Mouse (Mus musculus) olfactory bulb, adult 2 months (tissue): ENCODE results near the gene Ube2g1.

ENCODE experiments used
- CTCF ChIP-seq: fragments of 200-500 bp; IDR thresholded peaks from 2 replicates; pipeline ENCODE4 v1.5.1; 2012; ENCODE audit warnings: low read depth, mild to moderate bottlenecking, low read length, moderate library complexity; ENCODE audit not compliant: insufficient read depth
- POLR2A ChIP-seq: fragments of 200-500 bp; IDR thresholded peaks from 2 replicates; pipeline ENCODE4 v1.6.1; 2012; ENCODE audit warnings: mild to moderate bottlenecking, low read depth, low read length, moderate library complexity; ENCODE audit not compliant: insufficient read depth

DNA sequence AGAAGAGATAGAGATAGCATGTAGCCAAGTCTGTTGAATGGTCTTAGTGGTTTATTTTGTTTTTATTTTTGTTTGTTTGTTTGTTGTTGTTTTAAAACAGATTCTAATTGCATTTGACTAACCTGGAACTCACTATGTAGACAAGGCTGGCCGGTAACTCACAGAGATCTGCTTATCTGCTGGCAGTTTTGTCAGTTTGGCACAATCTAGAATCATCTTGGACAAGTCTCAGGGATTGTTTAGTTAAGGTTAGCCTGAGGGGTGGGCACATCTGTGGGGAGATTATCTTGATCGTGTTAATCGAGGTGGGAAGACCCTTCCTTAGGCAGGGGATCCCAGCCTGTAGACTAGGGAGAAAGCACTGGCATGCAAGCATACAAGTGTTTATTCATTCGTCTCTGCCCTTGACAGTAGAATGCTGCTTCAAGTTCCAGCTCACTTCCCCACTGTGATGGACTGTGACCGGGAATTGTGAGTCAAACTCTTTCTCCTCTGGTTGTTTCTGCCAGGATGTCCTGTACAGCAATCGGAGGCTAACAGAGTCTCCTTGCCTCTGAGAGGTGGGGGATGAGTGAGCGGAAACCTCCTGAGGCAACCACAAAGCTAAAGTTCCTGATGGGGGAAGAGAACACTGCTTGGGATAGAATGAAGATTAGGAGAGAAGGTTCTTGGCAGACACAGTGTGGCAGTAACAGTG is 19.4 kb upstream of the Ube2g1 start:
- TF ChIP-seq CTCF (no peak), POLR2A (no peak)
